Mouse (Mus musculus): ENCODE measurements at regions not wholly inside any gene's neighbourhood (a gene's known extent, or its start where the extent isn't known, plus 50 kb on each side); places are given as distances from the start of the nearest gene placed in this dataset.
A peak's percentile ranks its signal among the peaks of the same experiment; 100 is the strongest.

DNA sequence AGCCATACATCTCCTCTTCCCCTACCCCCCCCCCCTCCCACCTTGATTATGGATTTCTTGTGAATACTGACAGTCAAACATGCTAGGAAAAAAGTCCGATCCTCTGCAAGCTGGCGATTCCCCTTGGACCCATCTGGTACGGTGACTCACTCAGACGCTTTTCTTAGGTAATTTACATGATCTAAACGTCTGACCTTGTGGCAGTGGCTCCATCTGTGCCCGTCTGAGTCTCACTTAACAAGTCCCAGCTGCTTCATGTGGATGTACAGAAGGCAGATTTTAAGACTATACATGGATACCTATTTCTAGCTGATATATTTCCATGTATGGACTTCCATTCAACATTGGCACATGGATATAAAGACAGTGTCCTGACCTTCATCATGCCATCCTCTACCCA lies 481.0 kb downstream of the Lipi start:
- peak; percentile 11 for DNase-seq (ENCODE audit: low read depth, low spot score)

DNA sequence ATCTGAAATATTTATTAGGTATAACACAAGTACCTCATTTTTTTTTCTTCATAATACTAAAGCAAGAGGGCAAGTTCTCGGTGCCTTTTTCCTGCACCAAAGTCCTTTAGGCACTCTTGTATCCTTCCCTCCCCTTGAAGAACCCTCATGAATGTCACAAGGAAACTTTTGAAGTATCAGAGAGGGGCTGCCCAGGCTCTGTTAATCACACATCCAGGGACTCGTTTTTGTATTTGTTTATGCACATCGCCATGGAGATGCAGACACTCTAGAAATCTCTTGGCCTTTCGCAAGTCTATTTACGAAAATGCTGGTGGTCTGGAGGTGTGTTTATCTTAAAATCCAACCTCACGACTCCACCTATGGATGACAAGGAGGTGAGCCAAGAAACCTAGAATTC lies 492.7 kb downstream of the Lipi start:
- DNase-seq (ENCODE audit: low read depth, low spot score) = peak; percentile 7

DNA sequence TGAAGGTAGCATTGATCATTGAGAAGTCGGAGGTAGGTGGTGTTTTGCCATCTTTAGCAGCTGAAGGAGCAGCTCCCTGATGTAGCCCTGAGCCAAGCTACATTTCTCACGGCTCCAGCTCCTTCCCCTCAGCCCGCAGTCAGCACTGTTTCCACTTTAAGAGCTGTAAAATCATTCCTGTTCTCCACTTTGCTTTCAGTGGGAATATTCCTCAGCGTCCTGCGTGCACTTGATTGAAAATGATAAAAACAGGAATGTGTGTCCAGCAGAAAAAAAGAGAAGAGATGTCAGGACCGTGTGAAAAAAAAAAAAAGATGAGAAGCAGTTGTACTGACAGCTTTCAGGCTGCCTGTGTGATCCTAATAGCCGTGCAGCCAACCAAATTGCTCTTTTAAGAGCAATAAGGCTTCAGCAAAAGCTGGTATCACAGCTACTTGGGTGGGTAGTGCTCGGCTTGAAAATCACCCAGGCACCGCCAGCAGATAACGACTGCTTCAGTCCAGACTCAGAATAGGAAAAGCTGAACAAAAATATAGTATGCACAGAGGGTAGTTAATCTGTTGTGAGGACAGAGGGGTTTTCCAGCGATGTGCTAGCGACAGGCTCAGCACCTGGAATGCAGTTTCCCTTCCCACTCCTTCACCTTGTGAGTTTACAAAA lies 493.3 kb downstream of the Lipi start:
- DNase-seq (ENCODE audit: low read depth, low spot score) = peak; percentile 12

DNA sequence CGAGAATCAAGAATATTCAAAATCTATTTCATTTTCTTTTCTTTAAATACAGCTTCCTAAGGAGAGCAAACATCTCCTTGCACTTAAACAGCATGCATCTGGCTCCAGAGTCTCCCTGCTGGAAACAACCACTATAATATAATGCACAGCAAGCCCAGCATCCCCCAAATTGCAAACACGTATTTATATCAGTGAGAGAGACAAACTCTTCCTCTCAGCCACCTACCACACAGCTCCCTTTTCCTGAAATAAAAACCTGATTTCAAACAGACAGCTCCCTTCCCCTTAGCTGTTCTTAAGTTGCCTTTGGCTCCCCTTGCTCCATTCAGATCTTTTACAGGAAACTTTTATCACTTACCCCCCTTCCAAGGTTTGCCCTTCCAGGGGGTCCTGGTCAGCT lies 493.9 kb downstream of the Lipi start:
- no peak for DNase-seq (ENCODE audit: low read depth, low spot score)

DNA sequence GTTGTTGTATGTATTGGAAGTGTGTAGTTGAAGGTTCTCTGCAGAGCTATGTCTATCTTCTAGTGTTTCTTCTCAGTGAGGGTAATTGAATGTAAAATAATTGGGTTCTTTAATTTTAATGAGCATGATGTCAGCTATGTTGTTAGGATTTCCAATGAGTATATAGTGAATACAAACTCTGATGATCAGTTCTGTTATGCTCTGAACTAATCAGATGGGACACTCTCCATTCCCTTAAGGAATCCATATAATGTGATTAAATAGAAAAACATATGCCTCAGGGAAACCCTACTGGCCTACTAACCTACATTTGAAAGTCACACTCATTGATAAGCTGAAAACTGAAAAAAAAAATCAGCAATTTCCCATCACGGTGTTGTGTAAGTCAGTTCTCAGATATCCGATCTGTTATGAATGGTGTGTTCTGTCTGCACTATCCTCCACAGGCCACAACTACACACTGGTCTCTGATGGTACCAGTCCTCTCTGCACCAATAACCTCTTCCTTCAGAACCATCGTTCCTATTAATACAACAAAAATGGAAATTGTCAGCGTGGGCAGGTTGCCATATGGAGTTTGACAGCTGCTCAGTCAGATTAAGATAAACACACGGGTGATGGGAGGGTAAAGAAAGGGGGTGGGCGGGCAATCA lies 496.4 kb downstream of the Lipi start:
- no peak for DNase-seq (ENCODE audit: low read depth, low spot score)

DNA sequence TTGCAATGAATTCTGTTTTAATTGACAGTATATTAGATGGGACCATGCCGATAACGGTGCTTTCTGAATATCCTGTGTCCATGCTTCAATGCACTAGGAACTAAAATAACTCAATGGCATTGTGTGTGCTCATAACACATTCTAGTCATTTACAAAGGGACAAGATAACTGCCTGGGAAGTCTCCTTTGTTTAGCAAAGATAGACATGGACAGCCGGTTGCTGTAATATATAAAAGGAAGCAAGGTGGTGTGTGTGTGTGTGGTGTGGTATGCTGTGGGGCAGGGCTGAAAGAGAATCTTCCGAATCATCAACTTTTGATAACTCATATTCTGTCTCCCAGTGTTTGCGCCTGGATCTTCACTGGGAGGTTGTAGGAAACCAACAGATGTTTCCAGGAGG lies 497.2 kb downstream of the Lipi start:
- DNase-seq (ENCODE audit: low read depth, low spot score) = no peak

DNA sequence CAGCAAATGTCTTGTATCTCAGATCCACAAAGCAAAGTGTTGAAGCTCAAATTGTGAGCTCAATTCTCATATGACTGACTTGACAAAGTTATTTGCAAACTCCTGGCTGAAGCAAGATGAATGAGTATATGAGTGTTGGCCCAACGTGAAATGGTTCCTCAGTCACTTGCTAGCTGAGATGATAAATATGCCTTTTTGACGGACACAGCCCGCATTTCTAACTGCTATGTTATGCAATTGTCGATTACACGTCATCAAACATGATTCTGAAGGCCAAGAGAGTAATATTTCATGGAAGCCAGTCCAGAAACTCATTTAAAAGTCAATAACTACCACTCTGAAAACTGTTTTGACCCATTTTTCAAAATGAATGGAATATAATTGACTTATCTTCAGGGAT lies 520.6 kb downstream of the Lipi start:
- DNase-seq (ENCODE audit: low read depth, low spot score) = no peak

DNA sequence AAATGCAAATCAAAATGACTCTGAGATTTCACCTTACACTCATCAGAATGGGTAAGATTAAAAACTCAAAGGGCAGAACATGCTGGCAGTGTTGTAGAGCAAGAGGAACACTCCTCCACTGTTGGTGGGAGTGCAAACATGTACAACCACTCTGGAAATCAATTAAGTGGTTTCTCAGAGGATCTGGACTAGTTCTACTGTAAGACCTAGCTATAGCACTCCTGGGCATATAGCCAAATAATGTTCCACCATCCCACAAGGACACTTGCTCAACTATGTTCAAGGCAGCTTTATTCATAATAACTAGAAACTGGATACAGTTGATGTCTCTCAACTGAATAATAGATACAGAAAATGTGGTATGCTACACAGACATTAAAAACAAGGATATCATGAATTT lies 532.9 kb downstream of the Lipi start:
- no peak for DNase-seq (ENCODE audit: low read depth, low spot score)

DNA sequence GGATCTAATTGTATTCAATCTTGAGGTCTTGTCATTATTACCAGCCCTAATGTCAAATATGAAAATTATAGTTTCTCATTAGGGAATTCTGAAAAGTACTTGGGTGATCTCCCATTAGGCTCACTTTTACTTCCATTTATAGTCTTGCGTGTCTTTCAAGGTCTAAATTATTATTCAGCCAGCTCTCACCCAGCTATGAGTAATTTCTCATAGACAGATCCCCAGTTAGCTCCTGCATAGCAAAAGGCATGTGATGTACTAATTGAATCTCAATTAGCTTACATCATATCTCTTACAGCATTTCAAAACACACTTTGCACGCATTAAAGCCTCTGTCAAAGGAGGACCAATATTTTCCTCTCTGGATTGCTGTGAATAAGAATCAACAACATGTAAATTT lies 539.9 kb downstream of the Lipi start:
- no peak for DNase-seq (ENCODE audit: low read depth, low spot score)
